Mouse (Mus musculus) CH12.LX (cell line): ENCODE measurements around the gene Them7.

ENCODE experiments used
- CTCF ChIP-seq, 2 experiments: IDR thresholded peaks in 1 of 2; conservative IDR thresholded peaks in 1 of 2; 2 replicates each; pipeline ENCODE4 v1.5.1; 2011 to 2012; ENCODE audit warnings: low read depth in 2 of 2, low read length in 2 of 2, improper control_type of control experiment in 1 of 2, inconsistent platforms in 1 of 2, mild to moderate bottlenecking in 1 of 2, moderate library complexity in 1 of 2
- E2F4 ChIP-seq: IDR thresholded peaks from 2 replicates; pipeline ENCODE4 v1.6.1; 2011; ENCODE audit warnings: low read depth, low read length, improper control_type of control experiment; ENCODE audit not compliant: insufficient replicate concordance
- ELF1 ChIP-seq: IDR thresholded peaks from 2 replicates; pipeline ENCODE4 v1.6.1; 2014; ENCODE audit warnings: low read depth, mild to moderate bottlenecking, inconsistent platforms, low read length, improper control_type of control experiment
- IRF4 ChIP-seq: IDR thresholded peaks from 2 replicates; pipeline ENCODE4 v1.6.1; 2014; ENCODE audit warnings: low read depth, mild to moderate bottlenecking, inconsistent platforms, low read length, improper control_type of control experiment
- NRF1 ChIP-seq: IDR thresholded peaks from 2 replicates; pipeline ENCODE4 v1.6.1; 2014; ENCODE audit warnings: low read depth, mild to moderate bottlenecking, inconsistent platforms, low read length, improper control_type of control experiment, moderate library complexity
- POLR2A ChIP-seq: IDR thresholded peaks from 2 replicates; pipeline ENCODE4 v1.6.1; 2011; ENCODE audit warnings: low read depth, mild to moderate bottlenecking, improper control_type of control experiment, low read length
- RAD21 ChIP-seq: IDR thresholded peaks from 2 replicates; pipeline ENCODE4 v1.6.1; 2011; ENCODE audit warnings: low read depth, mild to moderate bottlenecking, low read length, improper control_type of control experiment, moderate library complexity

- no peak for TF ChIP-seq RAD21
- TF ChIP-seq E2F4: no peak
- no peak for TF ChIP-seq CTCF (conservative IDR thresholded peaks at IDR 0.05 in 1 of 2, IDR thresholded peaks at IDR 0.05 in 1 of 2; ENCODE audit: low read depth in 2 of 2, low read length in 2 of 2)
- no peak for TF ChIP-seq POLR2A
- no peak for TF ChIP-seq NRF1
- TF ChIP-seq IRF4: no peak
- TF ChIP-seq ELF1: no peak
Observed at GRCm38 (mm10) chr2:105234278-105234677, 10.2 kb downstream of the Them7 start.
